Mouse (Mus musculus) common myeloid progenitor, adult 5-6 weeks (primary cell): Measurements from ENCODE around the gene Fam20c. TPM values are rescaled to one million over a fixed set of nuclear protein-coding genes. Genes with fewer than 3 reads are reported as not detected.

ENCODE experiments used
- ATAC-seq: replicated peaks from 2 replicates; pipeline ENCODE4 v1.8.0; 2016; ENCODE audit warnings: low read depth, mild to moderate bottlenecking, moderate TSS enrichment, inconsistent platforms; ENCODE audit not compliant: poor library complexity, severe bottlenecking
- total RNA-seq: library from RNA; stranded (forward); fragments of 200-1000, 187-1606 nt; gene quantifications from 2 replicates; pipeline ENCODE4 v1.2.3, GENCODE M21; 2017

Fam20c gene
- total RNA-seq, 1 experiment from 2014 or later: 0.87 TPM

GRCm38 (mm10) chr5:138857010-138857617 is 102.8 kb downstream of the Fam20c start:
- peak; percentile 56; the same call in 1 of the 2 replicates for ATAC-seq

- ATAC-seq: no peak
Observed at GRCm38 (mm10) chr5:138857811-138858251, 103.5 kb downstream of the Fam20c start.

Other genes starting within 250 kb of the Fam20c start
- gene 1700123K08Rik, start 189.8 kb upstream of the Fam20c start, total RNA-seq: not detected in 2 replicates
- gene Zfp68, start 134.8 kb upstream of the Fam20c start, total RNA-seq: 63.6 and 89.1 TPM in 2 replicates
- gene A430033K04Rik, start 131.7 kb upstream of the Fam20c start, total RNA-seq: 17.7 and 18.4 TPM in 2 replicates
- not detected in 2 replicates for gene Gm5294, start 65.6 kb downstream of the Fam20c start, total RNA-seq
- 1.1 TPM in 1 of 2 replicates, not detected in the other for gene Pdgfa, start 242.9 kb downstream of the Fam20c start, total RNA-seq